Mouse (Mus musculus): ENCODE measurements around the gene Il1f10. TPM values are rescaled to one million over a fixed set of nuclear protein-coding genes. Genes with fewer than 3 reads are reported as not detected.

Gene Il1f10
- not detected in 2 replicates for polyA plus RNA-seq (2015; fragmentation: Nextera tagmentation; extraction: Ambion mirVana)

GRCm38 (mm10) chr2:24290896-24291295 lies at the start of gene Il1f10:
Il1f10 (plus strand) TSS chr2:24291196.

GRCm38 (mm10) chr2:24276654-24277053 lies 14.3 kb upstream of the Il1f10 start, which contains the start of gene Il1f5:
Il1f5 (plus strand) TSS chr2:24276954.

GRCm38 (mm10) chr2:24336545-24336944 lies 45.5 kb downstream of the Il1f10 start, which contains the start of gene Il1rn:
Il1rn (plus strand) TSS chr2:24336853.

Other genes starting within 250 kb of the Il1f10 start
- gene Hnmt, start 241.8 kb upstream of the Il1f10 start, polyA plus RNA-seq (2015; fragmentation: Nextera tagmentation; extraction: Ambion mirVana), result 10.1 and 13.9 TPM in 2 replicates
- not detected in 2 replicates for gene Tbpl2, start 194.6 kb upstream of the Il1f10 start, polyA plus RNA-seq (2015; fragmentation: Nextera tagmentation; extraction: Ambion mirVana)
- not detected in 2 replicates for gene Il1f8, start 138.0 kb upstream of the Il1f10 start, polyA plus RNA-seq (2015; fragmentation: Nextera tagmentation; extraction: Ambion mirVana)
- 0.15 and 0.19 TPM in 2 replicates for gene Il1f9, start 104.7 kb upstream of the Il1f10 start, polyA plus RNA-seq (2015; fragmentation: Nextera tagmentation; extraction: Ambion mirVana)
- 0.58 TPM in 1 of 2 replicates, not detected in the other for gene Il1f6, start 75.8 kb upstream of the Il1f10 start, polyA plus RNA-seq (2015; fragmentation: Nextera tagmentation; extraction: Ambion mirVana)
- gene Il1f5, start 14.2 kb upstream of the Il1f10 start, polyA plus RNA-seq (2015; fragmentation: Nextera tagmentation; extraction: Ambion mirVana), result 0.39 TPM in 1 of 2 replicates, not detected in the other
- 0.62 and 1.1 TPM in 2 replicates for gene Il1rn, start 45.7 kb downstream of the Il1f10 start, polyA plus RNA-seq (2015; fragmentation: Nextera tagmentation; extraction: Ambion mirVana)
- 0.25 and 0.97 TPM in 2 replicates for gene Psd4, start 76.4 kb downstream of the Il1f10 start, polyA plus RNA-seq (2015; fragmentation: Nextera tagmentation; extraction: Ambion mirVana)
- gene Pax8, start 184.4 kb downstream of the Il1f10 start, polyA plus RNA-seq (2015; fragmentation: Nextera tagmentation; extraction: Ambion mirVana), result 0.66 and 9.7 TPM in 2 replicates